Mouse (Mus musculus) limb, embryonic 13.5 days (tissue): Measurements from ENCODE around the gene Ace3. TPM values are rescaled to one million over a fixed set of nuclear protein-coding genes. Genes with fewer than 3 reads are reported as not detected.

ENCODE experiments used
- ATAC-seq: fragments of 200-750 bp; cut with Nextera tagmentation; 2 replicates; pipeline ENCODE4 v1.8.0; 2017; ENCODE audit warnings: low read depth, moderate number of reproducible peaks, moderate TSS enrichment; ENCODE audit not compliant: low FRiP score
- H3K27ac ChIP-seq: fragments of 300-500 bp; sonication (generic); 2 replicates; pipeline ENCODE4 v1.5.1; 2015; ENCODE audit warnings: inconsistent platforms, mild to moderate bottlenecking, moderate library complexity
- H3K27me3 ChIP-seq: fragments of 300-500 bp; sonication (generic); 2 replicates; pipeline ENCODE4 v1.6.1; 2015; ENCODE audit warnings: mild to moderate bottlenecking, inconsistent platforms
- H3K36me3 ChIP-seq: fragments of 300-500 bp; sonication (generic); 2 replicates; pipeline ENCODE4 v1.6.1; 2015; ENCODE audit warnings: inconsistent platforms, mild to moderate bottlenecking, moderate library complexity
- H3K4me1 ChIP-seq: fragments of 300-500 bp; sonication (generic); 2 replicates; pipeline ENCODE4 v1.6.1; 2015; ENCODE audit warnings: inconsistent platforms
- H3K4me2 ChIP-seq: fragments of 300-500 bp; sonication (generic); replicated peaks from 2 replicates; pipeline ENCODE4 v1.6.1; 2015; ENCODE audit warnings: inconsistent platforms, mild to moderate bottlenecking, moderate library complexity
- H3K4me3 ChIP-seq: fragments of 300-500 bp; sonication (generic); 2 replicates; pipeline ENCODE4 v1.5.1; 2015; ENCODE audit warnings: moderate library complexity, mild to moderate bottlenecking, inconsistent platforms
- H3K9ac ChIP-seq: fragments of 300-500 bp; sonication (generic); 2 replicates; pipeline ENCODE4 v1.6.1; 2015; ENCODE audit warnings: mild to moderate bottlenecking, inconsistent platforms
- H3K9me3 ChIP-seq: fragments of 300-500 bp; sonication (generic); 2 replicates; pipeline ENCODE4 v1.6.1; 2016; ENCODE audit warnings: inconsistent platforms
- WGBS: fragments of 180-500 bp; shearing (Covaris S2); methylation state at CpG from one replicate; pipeline ENCODE4 v1.1.7; 2015; 5-methylcytosine and 5-hydroxymethylcytosine counted together
- polyA plus RNA-seq: library from polyadenylated mRNA; unstranded; fragments of >200 nt; fragmentation: Nextera tagmentation; extraction: Ambion mirVana; gene quantifications from 2 replicates; pipeline ENCODE4 v1.2.1, GENCODE M21; 2015

The Ace3 gene
- polyA plus RNA-seq, 1 experiment from 2014 or later, result not detected

- no peak overlapping the region for H3K27ac ChIP-seq
- no peak overlapping the region for H3K4me2 ChIP-seq
- no peak overlapping the region for H3K4me3 ChIP-seq
- H3K9ac ChIP-seq, result no peak overlapping the region
- no peaks in the 10 kb centered on the region for H3K4me1 ChIP-seq
- ATAC-seq, result no peak
- WGBS, result 87% methylated on average over 6 of the region's 6 CpGs
- H3K27me3 ChIP-seq, result no peaks in the 10 kb centered on the region
- H3K9me3 ChIP-seq, result no peaks in the 10 kb centered on the region
- H3K36me3 ChIP-seq, result no peaks in the 10 kb centered on the region
Measured at GRCm38 (mm10) chr11:105989446-105989845, 5.0 kb upstream of the Ace3 start.

- Histone ChIP-seq H3K9me3 (no peaks in the 10 kb centered on the region), H3K27ac (no peak overlapping the region), H3K4me3 (no peak overlapping the region), H3K4me2 (no peak overlapping the region), H3K36me3 (no peaks in the 10 kb centered on the region), H3K4me1 (no peaks in the 10 kb centered on the region), H3K27me3 (no peaks in the 10 kb centered on the region), H3K9ac (no peak overlapping the region)
- 65% methylated on average over 2 of the region's 2 CpGs for WGBS
- no peak for ATAC-seq
Measured at GRCm38 (mm10) chr11:105990231-105990630, 4.2 kb upstream of the Ace3 start.

GRCm38 (mm10) chr11:106000062-106000461, 5.6 kb downstream of the Ace3 start:
- no peak overlapping the region for H3K4me3 ChIP-seq
- H3K4me1 ChIP-seq, result no peaks in the 10 kb centered on the region
- H3K27me3 ChIP-seq, result no peaks in the 10 kb centered on the region
- H3K27ac ChIP-seq, result no peak overlapping the region
- no peak for ATAC-seq
- 91% methylated on average over 6 of the region's 6 CpGs for WGBS
- H3K9me3 ChIP-seq, result no peaks in the 10 kb centered on the region
- no peak overlapping the region for H3K4me2 ChIP-seq
- H3K9ac ChIP-seq, result no peak overlapping the region
- no peaks in the 10 kb centered on the region for H3K36me3 ChIP-seq

GRCm38 (mm10) chr11:106001718-106002117, 7.2 kb downstream of the Ace3 start:
- no peaks in the 10 kb centered on the region for H3K4me1 ChIP-seq
- no peaks in the 10 kb centered on the region for H3K36me3 ChIP-seq
- H3K4me3 ChIP-seq, result no peak overlapping the region
- no peaks in the 10 kb centered on the region for H3K27me3 ChIP-seq
- H3K4me2 ChIP-seq, result no peak overlapping the region
- H3K27ac ChIP-seq, result no peak overlapping the region
- H3K9me3 ChIP-seq, result no peaks in the 10 kb centered on the region
- ATAC-seq, result no peak
- 41% methylated on average over 4 of the region's 4 CpGs for whole genome bisulfite sequencing
- no peak overlapping the region for H3K9ac ChIP-seq

GRCm38 (mm10) chr11:106004576-106004975, 10.1 kb downstream of the Ace3 start:
- Histone ChIP-seq H3K9me3 (no peaks in the 10 kb centered on the region), H3K36me3 (no peaks in the 10 kb centered on the region)

GRCm38 (mm10) chr11:106005970-106006369, 11.5 kb downstream of the Ace3 start:
- Histone ChIP-seq H3K4me1 (peaks cover 3% of the 10 kb centered on the region; the same call in 1 of the 2 replicates), H3K27me3 (peaks cover 26% of the 10 kb centered on the region), H3K9ac (no peak overlapping the region), H3K36me3 (no peaks in the 10 kb centered on the region), H3K27ac (no peak overlapping the region), H3K4me2 (no peak overlapping the region), H3K9me3 (no peaks in the 10 kb centered on the region), H3K4me3 (no peak overlapping the region)
- 62% methylated on average over 5 of the region's 5 CpGs for WGBS
- ATAC-seq, result no peak

More at GRCm38 (mm10) chr11:106004576-106004975, 10.1 kb downstream of the Ace3 start:
- no peak for ATAC-seq
- WGBS, result 80% methylated on average over 1 of the region's 1 CpGs
- Histone ChIP-seq H3K9ac (no peak overlapping the region), H3K4me2 (no peak overlapping the region), H3K4me3 (no peak overlapping the region), H3K4me1 (peaks cover 3% of the 10 kb centered on the region; the same call in 1 of the 2 replicates), H3K27ac (no peak overlapping the region), H3K27me3 (peaks cover 16% of the 10 kb centered on the region)

GRCm38 (mm10) chr11:106007821-106008220, 13.3 kb downstream of the Ace3 start, which contains the start of gene Kcnh6:
Kcnh6 (plus strand) TSS chr11:106008124.
- H3K4me1 ChIP-seq, result peaks cover 7% of the 10 kb centered on the region
- WGBS, result 0% methylated on average over 25 of the region's 25 CpGs
- no peaks in the 10 kb centered on the region for H3K9me3 ChIP-seq
- no peak within 1 kb of the TSS for H3K9ac ChIP-seq
- peaks cover 26% of the 10 kb centered on the region for H3K27me3 ChIP-seq
- ATAC-seq, result peak; percentile 59; the same call in 1 of the 2 replicates
- no peak within 1 kb of the TSS for H3K27ac ChIP-seq
- H3K36me3 ChIP-seq, result no peaks in the 10 kb centered on the region
- peak within 1 kb of the TSS; percentile 62 for H3K4me2 ChIP-seq
- peak within 1 kb of the TSS; percentile 28 for H3K4me3 ChIP-seq

GRCm38 (mm10) chr11:106012711-106013110, 18.2 kb downstream of the Ace3 start:
- H3K4me1 ChIP-seq, result peaks cover 17% of the 10 kb centered on the region
- WGBS, result 46% methylated on average over 7 of the region's 7 CpGs
- no peak overlapping the region for H3K4me2 ChIP-seq
- no peak overlapping the region for H3K4me3 ChIP-seq
- no peaks in the 10 kb centered on the region for H3K9me3 ChIP-seq
- H3K36me3 ChIP-seq, result no peaks in the 10 kb centered on the region
- no peak overlapping the region for H3K27ac ChIP-seq
- no peak overlapping the region for H3K9ac ChIP-seq
- ATAC-seq, result peak; percentile 46; the same call in 1 of the 2 replicates
- H3K27me3 ChIP-seq, result peaks cover 30% of the 10 kb centered on the region

- Histone ChIP-seq H3K9me3 (no peaks in the 10 kb centered on the region), H3K4me3 (no peak overlapping the region), H3K36me3 (no peaks in the 10 kb centered on the region), H3K4me2 (no peak overlapping the region), H3K27me3 (peaks cover 27% of the 10 kb centered on the region), H3K27ac (no peak overlapping the region), H3K9ac (no peak overlapping the region), H3K4me1 (peaks cover 14% of the 10 kb centered on the region)
- ATAC-seq, result 0 out of 2 replicates have a peak, but pooled peaks have one; percentile 30
- 64% methylated on average over 11 of the region's 11 CpGs for WGBS
Measured at GRCm38 (mm10) chr11:106013556-106014225, 19.2 kb downstream of the Ace3 start.

- no peak for ATAC-seq
- H3K4me3 ChIP-seq, result no peak overlapping the region
- no peaks in the 10 kb centered on the region for H3K9me3 ChIP-seq
- peaks cover 34% of the 10 kb centered on the region for H3K27me3 ChIP-seq
- WGBS, result 68% methylated on average over 5 of the region's 5 CpGs
- H3K4me1 ChIP-seq, result peaks cover 23% of the 10 kb centered on the region
- no peak overlapping the region for H3K27ac ChIP-seq
- H3K9ac ChIP-seq, result no peak overlapping the region
- H3K36me3 ChIP-seq, result no peaks in the 10 kb centered on the region
- H3K4me2 ChIP-seq, result no peak overlapping the region
Measured at GRCm38 (mm10) chr11:106016440-106016839, 22.0 kb downstream of the Ace3 start.

GRCm38 (mm10) chr11:106020051-106020763, 25.7 kb downstream of the Ace3 start:
- H3K27me3 ChIP-seq, result peaks cover 41% of the 10 kb centered on the region
- ATAC-seq, result no peak
- peak overlapping the region; percentile 31 for H3K4me3 ChIP-seq
- H3K9me3 ChIP-seq, result no peaks in the 10 kb centered on the region
- no peak overlapping the region for H3K27ac ChIP-seq
- H3K4me2 ChIP-seq, result peak overlapping the region; percentile 62
- H3K4me1 ChIP-seq, result peaks cover 9% of the 10 kb centered on the region
- H3K9ac ChIP-seq, result peak overlapping the region; percentile 50; the same call in 1 of the 2 replicates
- under 1% methylated on average over 49 of the region's 50 CpGs for WGBS
- no peaks in the 10 kb centered on the region for H3K36me3 ChIP-seq

- Histone ChIP-seq H3K36me3 (peaks cover 6% of the 10 kb centered on the region; the same call in 1 of the 2 replicates), H3K9me3 (no peaks in the 10 kb centered on the region), H3K4me3 (no peak overlapping the region), H3K4me2 (no peak overlapping the region), H3K9ac (no peak overlapping the region), H3K4me1 (no peaks in the 10 kb centered on the region), H3K27me3 (peaks cover 14% of the 10 kb centered on the region), H3K27ac (no peak overlapping the region)
- 87% methylated on average over 3 of the region's 3 CpGs for WGBS
- ATAC-seq, result no peak
Measured at GRCm38 (mm10) chr11:106025774-106026173, 31.3 kb downstream of the Ace3 start.
